Mouse (Mus musculus): ENCODE measurements at regions not wholly inside any gene's neighbourhood (a gene's known extent, or its start where the extent isn't known, plus 50 kb on each side); places are given as distances from the start of the nearest gene placed in this dataset.

- no peak for DNase-seq
Measured at GRCm38 (mm10) chr1:61331906-61332305, 306.7 kb upstream of the Pard3b start.

DNA sequence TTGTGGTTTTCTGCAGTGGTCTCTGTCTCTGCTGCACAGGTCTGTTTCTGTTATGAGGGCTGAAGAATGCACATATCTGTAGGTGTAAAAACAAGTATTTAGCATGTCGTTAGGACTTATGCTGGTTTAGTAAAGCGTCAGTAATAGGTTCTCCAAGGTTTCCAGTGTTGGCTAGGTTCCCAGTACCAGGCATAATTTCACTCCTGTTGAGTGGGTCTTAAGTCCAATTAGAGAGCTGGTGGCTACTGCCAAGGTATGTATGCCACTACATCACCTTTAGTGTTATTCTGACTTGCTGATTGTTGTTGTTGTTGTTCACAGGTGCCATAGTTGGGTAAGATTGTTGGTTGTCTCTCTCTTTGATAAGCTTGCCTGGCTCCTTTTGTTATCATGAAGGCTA lies 302.3 kb upstream of the Pard3b start:
- no peak for DNase-seq

DNA sequence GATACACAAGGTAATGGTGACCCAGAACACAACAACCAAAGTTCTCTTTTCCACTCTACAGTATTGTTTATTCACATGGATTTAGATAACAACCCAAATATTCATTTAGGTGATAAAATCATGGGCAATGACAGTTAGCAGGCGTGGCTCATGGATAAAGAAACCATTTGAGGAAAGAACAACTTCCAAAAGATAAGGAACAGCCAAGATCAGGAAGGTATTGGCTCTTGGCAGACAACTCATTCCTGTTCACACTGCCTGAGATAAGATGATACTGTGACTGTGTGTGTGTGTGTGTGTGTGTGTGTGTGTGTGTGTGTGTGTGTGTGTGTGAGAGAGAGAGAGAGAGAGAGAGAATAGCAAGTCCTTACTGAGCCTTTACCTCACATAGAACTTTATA lies 285.7 kb upstream of the Pard3b start:
- no peak for DNase-seq

DNA sequence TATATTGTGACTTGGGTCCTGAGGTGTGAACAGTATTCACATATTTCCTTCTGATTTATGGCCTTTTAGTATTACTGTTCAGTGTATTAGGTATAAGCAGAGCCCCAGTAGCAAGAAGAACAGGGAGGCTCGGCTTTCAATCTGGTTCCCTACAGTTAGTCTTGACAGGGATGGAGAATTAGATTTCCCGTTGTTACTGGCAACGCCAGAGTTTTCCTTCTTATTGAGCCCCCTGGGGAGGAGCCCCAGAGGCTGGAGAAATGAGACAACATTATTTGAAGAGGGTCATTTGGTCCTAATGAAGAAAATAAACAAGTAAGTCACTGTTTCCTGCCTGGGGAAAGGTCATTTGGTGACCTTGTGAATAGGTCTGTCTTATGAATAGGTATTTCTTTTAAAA lies 285.1 kb upstream of the Pard3b start:
- no peak for DNase-seq

DNA sequence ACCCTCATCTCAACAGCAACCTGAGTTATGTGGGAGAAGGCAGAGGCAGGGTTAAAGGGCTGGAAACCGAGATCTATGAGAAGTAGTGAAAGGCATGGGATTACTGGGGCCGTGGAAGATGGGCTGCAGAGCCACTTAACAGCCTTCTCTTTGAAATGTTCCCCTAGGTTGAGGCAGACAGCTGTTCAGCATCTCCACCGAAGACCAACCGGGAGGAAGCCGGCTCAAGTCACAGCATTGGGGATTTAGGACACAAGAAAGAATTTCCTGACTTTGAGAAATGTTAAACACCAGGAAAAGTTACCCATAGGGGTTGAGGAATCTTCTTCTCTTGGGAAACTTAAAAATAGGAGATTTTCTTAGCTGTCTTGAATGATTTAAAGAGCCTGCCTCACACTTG lies 283.4 kb upstream of the Pard3b start:
- DNase-seq: no peak

DNA sequence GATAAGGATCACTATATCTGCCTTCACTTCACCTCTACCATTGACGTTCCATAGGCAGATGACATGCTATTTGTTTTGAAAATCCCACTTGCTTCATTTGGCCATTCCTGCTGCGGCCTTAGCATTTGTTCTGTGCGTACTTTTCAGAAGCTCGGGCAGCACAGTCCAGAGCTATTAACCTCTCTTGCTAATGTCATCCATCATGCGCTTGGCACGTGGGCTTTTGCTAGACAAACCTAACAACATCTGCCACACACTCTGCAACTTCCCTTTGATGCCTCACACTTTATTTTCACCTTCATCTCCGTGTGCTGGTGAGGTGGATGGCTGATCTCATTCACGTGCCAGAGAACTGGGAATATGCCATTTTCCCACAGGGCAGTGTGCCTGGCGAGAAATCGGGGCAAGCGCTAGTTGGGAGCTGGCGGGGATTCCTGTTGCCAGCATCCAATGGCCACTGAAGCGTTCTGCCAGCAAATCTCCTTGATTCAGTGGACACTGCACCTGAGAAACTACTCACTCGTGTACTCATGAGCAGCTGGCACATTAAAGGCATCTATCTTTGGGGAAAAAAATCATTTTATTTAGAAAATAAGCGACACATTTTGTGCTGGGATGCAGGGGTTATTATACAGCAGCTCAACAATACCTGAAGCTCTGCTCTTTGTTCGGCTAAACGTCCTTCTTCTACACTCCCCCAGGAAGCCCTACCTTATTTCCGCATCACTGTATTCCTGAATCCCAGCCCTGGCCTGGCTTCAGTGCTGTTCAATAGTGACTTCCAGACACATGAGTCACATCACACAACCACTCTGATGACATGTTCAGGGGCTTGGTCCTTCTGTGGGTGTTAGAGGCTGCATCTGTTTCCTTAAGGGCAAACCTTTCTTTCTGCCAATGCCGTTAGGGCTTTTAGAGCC lies 279.4 kb upstream of the Pard3b start:
- no peak for DNase-seq

DNA sequence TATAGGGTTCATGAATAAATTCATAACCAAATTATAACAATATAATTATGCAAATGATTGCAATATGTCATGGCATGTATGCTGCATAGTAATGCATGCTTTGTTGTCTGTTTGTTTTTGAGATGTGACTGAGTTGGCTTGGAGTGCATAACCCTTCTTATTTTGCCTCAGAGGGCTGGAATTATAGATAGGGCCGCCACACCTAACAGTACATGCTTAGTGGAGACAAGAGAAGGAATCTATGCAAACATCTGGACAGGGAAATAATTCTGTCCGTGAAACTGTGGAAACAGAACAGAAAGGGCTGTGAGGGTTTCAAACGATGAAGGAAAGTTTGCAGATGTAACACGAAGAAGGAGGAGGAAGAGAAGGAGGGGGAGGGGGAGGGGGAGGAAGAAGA lies 266.0 kb upstream of the Pard3b start:
- DNase-seq: no peak

DNA sequence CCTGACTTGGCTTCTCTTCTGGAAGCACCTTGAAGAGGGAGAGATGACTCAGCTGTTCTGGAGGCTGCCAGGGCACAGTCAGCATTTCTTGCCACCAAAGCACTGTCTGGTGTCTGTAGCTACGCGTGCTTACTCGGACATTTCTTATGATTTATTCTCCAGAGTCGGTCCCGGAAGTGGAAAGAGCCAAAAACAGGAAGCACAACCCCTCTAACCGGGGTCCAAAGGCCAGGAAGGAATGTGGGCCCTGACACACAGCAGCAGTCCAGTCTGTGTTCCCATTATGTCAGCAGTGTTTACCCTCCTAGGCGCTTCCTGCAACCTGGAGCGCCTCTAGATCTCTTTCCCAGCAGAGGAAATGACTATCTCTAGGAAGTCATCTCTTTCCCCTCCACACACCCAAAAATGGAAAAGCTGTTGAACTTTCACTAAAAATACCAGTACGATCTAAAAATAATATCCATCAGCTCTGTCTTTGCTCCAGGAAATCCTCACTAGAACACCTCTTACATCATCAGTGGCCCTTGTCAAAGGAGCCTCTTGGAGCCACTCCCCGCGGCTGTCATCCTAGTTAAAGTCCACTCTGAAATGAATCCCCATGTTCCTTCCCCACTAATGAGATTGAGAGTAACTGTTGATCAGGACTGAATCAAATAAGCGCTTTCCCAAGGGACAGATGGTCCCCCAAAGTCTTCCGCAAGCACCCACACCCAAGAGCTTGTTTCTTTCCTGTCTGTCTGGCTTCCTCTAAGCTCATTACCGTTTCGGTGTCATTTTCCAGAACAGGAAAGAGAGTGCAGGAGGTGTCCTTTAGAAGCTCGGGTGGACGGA lies 264.7 kb upstream of the Pard3b start:
- DNase-seq: peak; percentile 80

DNA sequence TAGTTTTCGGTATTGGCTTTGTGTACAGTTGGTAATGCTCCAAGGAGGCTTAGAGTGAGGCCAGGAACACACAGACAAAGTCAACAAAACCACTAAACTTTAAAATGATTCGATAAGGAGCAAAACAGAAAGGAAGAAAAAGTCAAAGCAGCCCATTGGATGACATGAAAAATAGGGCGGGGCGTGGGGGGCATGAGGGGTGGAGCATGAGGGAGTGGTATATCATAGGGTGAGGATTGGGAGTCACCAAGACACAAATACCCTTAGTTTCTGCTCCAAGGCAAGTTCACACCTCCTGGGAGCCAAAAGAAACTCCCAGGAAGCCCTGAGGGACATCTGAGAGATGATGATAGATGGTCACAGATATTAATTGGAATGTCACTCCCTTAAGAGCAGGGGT lies 262.2 kb upstream of the Pard3b start:
- no peak for DNase-seq

GRCm38 (mm10) chr1:61377070-61377469 lies 261.6 kb upstream of the Pard3b start:
- peak; percentile 19 for DNase-seq

GRCm38 (mm10) chr1:61378240-61378639 lies 260.4 kb upstream of the Pard3b start:
- DNase-seq: no peak

DNA sequence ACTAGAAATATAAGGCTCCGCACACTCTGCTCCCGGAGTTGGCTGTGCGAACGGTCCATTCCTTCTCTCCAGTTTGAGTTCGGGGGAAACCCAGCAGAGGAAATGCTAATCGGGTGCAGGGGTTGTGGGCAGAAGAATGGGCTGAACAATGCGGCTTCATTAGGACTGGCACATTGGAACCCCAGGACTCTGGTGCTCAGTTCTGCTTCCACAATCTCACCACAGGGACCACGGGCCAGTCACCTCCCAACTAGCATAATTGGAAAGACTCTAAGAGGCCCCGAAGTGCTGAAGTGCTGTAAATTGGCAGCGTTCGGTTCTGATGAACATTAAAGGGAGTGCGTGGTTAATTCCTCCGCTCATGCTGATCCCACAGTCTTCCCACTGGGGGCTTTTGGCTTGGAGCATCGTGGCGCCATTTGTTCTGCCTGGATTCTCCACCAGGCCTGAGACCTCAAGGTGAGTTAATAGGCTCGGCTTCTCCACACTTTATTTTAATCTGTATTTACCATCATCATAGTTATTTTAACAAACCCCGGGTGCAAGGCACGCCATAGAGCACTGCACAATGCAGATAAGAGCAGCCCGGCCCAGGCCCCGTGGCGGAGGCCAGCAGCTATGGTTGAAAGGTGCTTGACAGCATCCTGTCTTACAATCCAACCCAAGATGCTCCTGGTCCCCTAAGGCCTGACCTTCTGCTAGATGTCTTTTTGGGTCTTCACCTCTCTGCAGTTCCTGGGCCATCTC lies 258.7 kb upstream of the Pard3b start:
- no peak for DNase-seq

DNA sequence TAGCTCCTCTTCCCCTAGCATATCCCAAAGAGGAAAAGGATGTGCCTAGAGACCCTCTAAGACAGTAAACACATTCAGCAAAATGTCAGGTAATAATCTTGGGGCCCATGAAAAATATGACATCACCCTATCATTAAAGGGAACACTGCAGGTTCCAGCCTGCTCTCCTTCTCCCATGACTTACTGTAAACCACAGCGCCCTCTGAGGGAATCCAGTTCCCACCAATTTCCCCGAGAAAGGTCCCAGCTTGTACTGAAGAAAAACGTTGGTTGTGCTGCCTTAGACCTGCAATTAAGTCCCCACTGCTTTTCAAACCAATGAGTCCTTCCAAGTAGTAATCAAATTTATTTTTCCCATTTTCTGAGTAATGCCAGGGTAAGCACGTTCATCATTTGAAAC lies 251.0 kb upstream of the Pard3b start:
- DNase-seq: no peak

DNA sequence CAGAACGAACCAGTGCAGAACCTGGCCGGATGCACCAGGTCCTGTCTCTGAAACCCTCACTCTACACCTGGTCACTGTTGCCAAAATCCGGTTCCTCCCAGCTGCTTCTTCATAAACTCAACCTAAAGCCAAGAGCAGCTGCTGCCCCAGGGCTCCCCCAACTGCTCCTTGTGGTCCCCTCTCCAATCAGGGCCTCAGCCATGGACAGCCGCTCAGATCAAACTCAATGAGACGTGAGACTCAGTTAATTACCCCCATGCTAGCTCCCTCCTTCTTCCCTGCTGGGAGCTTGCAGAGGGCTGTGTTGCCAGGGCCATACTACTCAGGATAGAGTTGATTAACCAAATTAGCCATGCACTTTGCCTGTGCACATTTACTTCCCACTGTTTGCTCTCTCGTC lies 240.8 kb upstream of the Pard3b start:
- no peak for DNase-seq

DNA sequence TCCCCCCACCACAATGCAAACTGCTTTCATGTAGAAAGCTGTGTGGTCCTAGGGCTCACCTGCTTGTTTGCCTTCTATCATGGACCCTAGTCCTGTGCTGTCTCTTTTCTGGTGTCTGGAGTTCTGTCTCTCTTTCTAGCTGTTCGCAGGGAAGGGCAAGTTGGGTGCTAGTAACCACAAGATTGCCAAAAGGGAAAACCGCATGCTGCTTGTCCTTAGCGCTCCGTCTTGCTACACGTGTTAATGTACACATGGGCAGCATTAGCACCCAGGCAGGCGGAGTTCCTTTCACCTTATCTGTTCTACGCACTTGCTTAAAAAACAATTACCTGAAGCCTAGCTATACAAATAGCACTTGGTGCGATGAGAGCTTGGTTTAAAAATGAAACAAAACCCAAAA lies 236.3 kb upstream of the Pard3b start:
- no peak for DNase-seq

GRCm38 (mm10) chr1:61407201-61407600 lies 231.4 kb upstream of the Pard3b start:
- DNase-seq: no peak

- DNase-seq: no peak
Measured at GRCm38 (mm10) chr1:61414772-61415171, 223.9 kb upstream of the Pard3b start.

- DNase-seq: no peak
Measured at GRCm38 (mm10) chr1:61415426-61416195, 223.0 kb upstream of the Pard3b start.

DNA sequence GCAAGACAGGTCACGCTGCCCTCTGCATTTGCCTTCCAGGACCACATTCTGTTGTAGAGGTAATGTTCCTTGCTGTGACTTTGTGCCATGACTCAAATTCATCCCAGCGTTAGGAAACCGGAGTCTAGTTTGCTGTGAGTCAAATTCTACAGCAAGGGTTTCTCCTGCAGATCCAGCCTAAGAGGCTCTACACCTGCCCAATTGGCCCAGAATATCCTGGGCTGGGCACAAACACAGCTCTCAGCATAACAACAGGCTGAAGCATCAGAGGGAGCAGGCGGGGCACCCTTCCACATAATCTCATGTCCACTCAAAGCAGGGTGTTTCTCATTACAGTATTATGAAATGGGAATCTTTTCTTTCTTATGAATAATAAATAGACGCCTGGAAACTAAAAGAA lies 220.2 kb upstream of the Pard3b start:
- DNase-seq: no peak

- DNase-seq: no peak
Measured at GRCm38 (mm10) chr1:61419839-61420238, 218.8 kb upstream of the Pard3b start.

DNA sequence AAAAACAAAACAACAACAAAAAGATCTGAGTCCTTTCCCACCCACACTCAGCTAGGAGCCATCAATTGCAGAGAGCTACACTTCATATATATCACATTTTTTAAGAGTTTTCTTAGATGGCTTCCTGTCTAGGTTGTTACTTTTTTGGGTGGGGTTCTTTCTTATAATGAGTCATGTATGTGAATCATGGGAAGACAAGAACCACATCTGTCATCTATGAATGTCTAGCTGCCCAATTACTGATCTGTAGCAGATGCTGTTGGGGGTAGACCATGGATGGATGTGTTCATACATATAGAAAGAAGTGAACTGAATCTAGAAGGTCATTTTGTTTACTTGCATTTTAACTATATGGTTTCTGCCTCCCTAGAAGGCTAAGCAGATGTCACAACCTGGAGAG lies 215.4 kb upstream of the Pard3b start:
- no peak for DNase-seq

- DNase-seq: no peak
Measured at GRCm38 (mm10) chr1:61428706-61429501, 209.7 kb upstream of the Pard3b start.
